Mouse (Mus musculus) thymus, postnatal 10 days (tissue): ENCODE measurements around the gene Olfr8.
"Not testable (repeated sequence)": the region's sequence is repeated elsewhere in the genome, so short reads cannot be mapped to it uniquely, and the experiment has no call there.

Source experiments
- DNase-seq, 2 experiments: peaks; one replicate each; pipeline ENCODE4 v3.0.0; 2021; ENCODE audit warnings: low spot score in 2 of 2

Olfr8 gene

GRCm38 (mm10) chr10:78950336-78950735 lies at the start of gene Olfr8:
Olfr8 (plus strand) TSS chr10:78950636.
- DNase-seq, result not testable (repeated sequence)

- not testable (repeated sequence) for DNase-seq
These were observed 37.6 kb upstream of the Olfr8 start, which contains the start of gene Olfr1354 for GRCm38 (mm10) chr10:78912871-78913270. Olfr1354 (plus strand) TSS chr10:78913171.

- not testable (repeated sequence) for DNase-seq
These were observed 12.6 kb downstream of the Olfr8 start, which contains the start of gene Olfr1353 for GRCm38 (mm10) chr10:78963009-78963408. Olfr1353 (plus strand) TSS chr10:78963309.

- no peak for DNase-seq
These were observed 30.3 kb downstream of the Olfr8 start, which contains the start of gene Olfr1352 for GRCm38 (mm10) chr10:78980750-78981149. Olfr1352 (plus strand) TSS chr10:78981050.
